Mouse (Mus musculus) liver, postnatal 0 days (tissue): ENCODE measurements around the gene Nptn.

Experiments used
- CTCF ChIP-seq: sonication (generic); IDR thresholded peaks from 2 replicates; pipeline ENCODE4 v1.5.1; 2016; ENCODE audit warnings: antibody characterized with exemption, low read depth
- EP300 ChIP-seq: IDR thresholded peaks from 2 replicates; pipeline ENCODE4 v1.6.1; 2016; ENCODE audit warnings: antibody characterized with exemption, low read depth, mild to moderate bottlenecking

GRCm38 (mm10) chr9:58544879-58545324 lies 37.1 kb upstream of the Nptn start:
- TF ChIP-seq CTCF (no peak), EP300 (no peak)
